Mouse (Mus musculus) olfactory bulb, adult 2 months (tissue): ENCODE measurements around the gene Sorbs1.
A peak's percentile ranks its signal among the peaks of the same experiment; 100 is the strongest.

Experiments used
- CTCF ChIP-seq: fragments of 200-500 bp; IDR thresholded peaks from 2 replicates; pipeline ENCODE4 v1.5.1; 2012; ENCODE audit warnings: low read depth, mild to moderate bottlenecking, low read length, moderate library complexity; ENCODE audit not compliant: insufficient read depth
- POLR2A ChIP-seq: fragments of 200-500 bp; IDR thresholded peaks from 2 replicates; pipeline ENCODE4 v1.6.1; 2012; ENCODE audit warnings: mild to moderate bottlenecking, low read depth, low read length, moderate library complexity; ENCODE audit not compliant: insufficient read depth

DNA sequence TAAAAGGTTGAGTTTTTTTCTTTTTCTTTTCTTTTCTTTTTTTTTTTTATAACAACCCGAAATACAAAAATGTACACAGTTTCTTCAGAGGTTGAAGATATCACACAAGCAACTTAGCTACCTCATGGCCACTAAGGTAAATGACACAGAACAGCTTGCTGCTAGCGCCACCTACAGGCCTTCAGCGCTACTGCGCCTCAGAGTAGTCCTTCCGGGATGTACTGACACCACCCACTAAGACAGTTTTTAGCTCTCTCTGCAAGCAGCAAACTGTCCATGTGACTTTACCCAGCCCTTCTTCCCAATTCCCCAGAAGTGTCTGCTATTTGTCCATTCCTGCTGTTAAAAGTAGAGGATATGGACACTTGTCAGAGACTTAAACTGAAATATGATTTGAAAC is 167.9 kb downstream of the Sorbs1 start:
- TF ChIP-seq CTCF = peak; percentile 20; the same call in 1 of the 2 replicates
- TF ChIP-seq POLR2A = no peak
